Mouse (Mus musculus) heart, adult 2 months (tissue): ENCODE measurements around the gene Kirrel3. TPM values are rescaled to one million over a fixed set of nuclear protein-coding genes. Genes with fewer than 3 reads are reported as not detected.

ENCODE experiments used
- DNase-seq, 2 experiments: peaks; one replicate each; pipeline ENCODE4 v3.0.0; 2021
- H3K27ac ChIP-seq: fragments of 200-600 bp; 2 replicates; pipeline ENCODE4 v1.8.1; 2022
- H3K27me3 ChIP-seq: fragments of 200-500 bp; 2 replicates; pipeline ENCODE4 v1.6.1; 2012; ENCODE audit warnings: mild to moderate bottlenecking, low read length, inconsistent platforms, mixed read lengths; ENCODE audit not compliant: control insufficient read depth, insufficient read depth
- H3K36me3 ChIP-seq: fragments of 200-500 bp; 2 replicates; pipeline ENCODE4 v1.6.1; 2012; ENCODE audit warnings: low read length, inconsistent platforms; ENCODE audit not compliant: control insufficient read depth, insufficient read depth
- H3K4me1 ChIP-seq: fragments of 200-500 bp; 2 replicates; pipeline ENCODE4 v1.6.1; 2011; ENCODE audit warnings: low read length; ENCODE audit not compliant: control insufficient read depth, insufficient read depth
- H3K4me3 ChIP-seq: fragments of 200-600 bp; 2 replicates; pipeline ENCODE4 v1.8.1; 2022
- H3K79me2 ChIP-seq: fragments of 200-500 bp; replicated peaks from 2 replicates; pipeline ENCODE4 v1.6.1; 2012; ENCODE audit warnings: mild to moderate bottlenecking, inconsistent platforms, low read length, moderate library complexity, mixed read lengths; ENCODE audit not compliant: control insufficient read depth, insufficient read depth
- H3K9ac ChIP-seq: fragments of 200-500 bp; 2 replicates; pipeline ENCODE4 v1.6.1; 2012; ENCODE audit warnings: low read depth, mild to moderate bottlenecking, control low read depth, inconsistent platforms, low read length, mixed read lengths
- CTCF ChIP-seq: fragments of 200-600 bp; IDR thresholded peaks from 2 replicates; pipeline ENCODE4 v1.8.1; 2022; ENCODE audit warnings: antibody characterized with exemption, mild to moderate bottlenecking, moderate library complexity
- EP300 ChIP-seq: fragments of 200-500 bp; IDR thresholded peaks from 2 replicates; pipeline ENCODE4 v1.6.1; 2011; ENCODE audit warnings: low read depth, low read length, control low read depth; ENCODE audit not compliant: insufficient read depth
- POLR2A ChIP-seq: fragments of 200-500 bp; IDR thresholded peaks from 2 replicates; pipeline ENCODE4 v1.6.1; 2011; ENCODE audit warnings: mild to moderate bottlenecking, low read depth, low read length, control low read depth; ENCODE audit not compliant: insufficient read depth
- WGBS: fragments of 180-500 bp; shearing (Covaris S2); methylation state at CpG from one replicate; pipeline ENCODE4 v1.1.7; 2018; 5-methylcytosine and 5-hydroxymethylcytosine counted together
- intact Hi-C: fragments of 180-260 bp; cut with DNase I; formaldehyde crosslinking; loops from one replicate; pipeline ENCODE4 v1.15.1; 2025
- polyA plus RNA-seq: library from polyadenylated mRNA; depleted of rRNA; stranded (reverse); fragments of >200 nt; gene quantifications from 2 replicates; pipeline ENCODE4 v1.2.3, GENCODE M21; 2012
- total RNA-seq, 2 experiments: library from RNA; stranded (reverse); gene quantifications; 2 replicates each; pipeline ENCODE4 v1.2.3; 2021

Kirrel3 gene
- total and polyA plus RNA-seq, 3 experiments = 0.18 to 0.59 (median 0.57) TPM

- Histone ChIP-seq H3K36me3 (no peaks in the 10 kb centered on the region), H3K4me3 (no peak overlapping the region), H3K27me3 (no peaks in the 10 kb centered on the region), H3K79me2 (no peaks in the 10 kb centered on the region), H3K27ac (no peak overlapping the region), H3K4me1 (no peaks in the 10 kb centered on the region), H3K9ac (no peak overlapping the region)
- intact Hi-C loops = no loop called here
- DNase-seq = no peak
- 62% methylated on average over 5 of the region's 5 CpGs for WGBS
- TF ChIP-seq CTCF (no peak), POLR2A (no peak), EP300 (no peak)
Observed at GRCm38 (mm10) chr9:34739431-34739830, 253.7 kb downstream of the Kirrel3 start.

GRCm38 (mm10) chr9:34740814-34741213 is 255.1 kb downstream of the Kirrel3 start:
- intact Hi-C loops = no loop called here

GRCm38 (mm10) chr9:34748003-34748402 is 262.3 kb downstream of the Kirrel3 start:
- H3K4me1 ChIP-seq = peaks cover 2% of the 10 kb centered on the region
- intact Hi-C loops = no loop called here
- TF ChIP-seq POLR2A (no peak), CTCF (peak; percentile 45)
- H3K27ac ChIP-seq = no peak overlapping the region
- 16% methylated on average over 2 of the region's 2 CpGs for whole genome bisulfite sequencing
- no peak overlapping the region for H3K9ac ChIP-seq
- H3K4me3 ChIP-seq = no peak overlapping the region
- H3K36me3 ChIP-seq = no peaks in the 10 kb centered on the region
- no peaks in the 10 kb centered on the region for H3K27me3 ChIP-seq
- H3K79me2 ChIP-seq = no peaks in the 10 kb centered on the region
- DNase-seq = no peak

More at GRCm38 (mm10) chr9:34740814-34741213, 255.1 kb downstream of the Kirrel3 start:
- no peak for DNase-seq
- H3K27ac ChIP-seq = no peak overlapping the region
- no peaks in the 10 kb centered on the region for H3K36me3 ChIP-seq
- 85% methylated on average over 3 of the region's 3 CpGs for WGBS
- TF ChIP-seq EP300 = no peak
- TF ChIP-seq POLR2A = no peak
- TF ChIP-seq CTCF = no peak
- H3K4me1 ChIP-seq = no peaks in the 10 kb centered on the region
- no peak overlapping the region for H3K9ac ChIP-seq
- H3K4me3 ChIP-seq = no peak overlapping the region
- H3K79me2 ChIP-seq = no peaks in the 10 kb centered on the region
- H3K27me3 ChIP-seq = no peaks in the 10 kb centered on the region

- peak overlapping the region; percentile 36; the same call in 1 of the 2 replicates for H3K27ac ChIP-seq
- no peaks in the 10 kb centered on the region for H3K27me3 ChIP-seq
- H3K4me3 ChIP-seq = no peak overlapping the region
- 49% methylated on average over 7 of the region's 7 CpGs for WGBS
- peaks cover 2% of the 10 kb centered on the region for H3K4me1 ChIP-seq
- peak; percentile 19 to 32 for DNase-seq
- no peak overlapping the region for H3K9ac ChIP-seq
- no peaks in the 10 kb centered on the region for H3K79me2 ChIP-seq
- intact Hi-C loops = no loop called here
- H3K36me3 ChIP-seq = no peaks in the 10 kb centered on the region
- TF ChIP-seq CTCF = no peak
Observed at GRCm38 (mm10) chr9:34749161-34749560, 263.5 kb downstream of the Kirrel3 start.

GRCm38 (mm10) chr9:34749877-34750276 is 264.2 kb downstream of the Kirrel3 start:
- H3K79me2 ChIP-seq = no peaks in the 10 kb centered on the region
- no peaks in the 10 kb centered on the region for H3K36me3 ChIP-seq
- no peak overlapping the region for H3K4me3 ChIP-seq
- intact Hi-C loops = loop anchor here (5.0 kb wide), 1 partner anchor 267 kb away; no protein-coding TSS in a partner anchor
- peaks cover 2% of the 10 kb centered on the region for H3K4me1 ChIP-seq
- H3K9ac ChIP-seq = no peak overlapping the region
- 34% methylated on average over 4 of the region's 4 CpGs for WGBS
- H3K27me3 ChIP-seq = no peaks in the 10 kb centered on the region
- TF ChIP-seq EP300 (no peak), CTCF (no peak), POLR2A (no peak)
- H3K27ac ChIP-seq = no peak overlapping the region; the same call in 1 of the 2 replicates
- DNase-seq = no peak

DNA sequence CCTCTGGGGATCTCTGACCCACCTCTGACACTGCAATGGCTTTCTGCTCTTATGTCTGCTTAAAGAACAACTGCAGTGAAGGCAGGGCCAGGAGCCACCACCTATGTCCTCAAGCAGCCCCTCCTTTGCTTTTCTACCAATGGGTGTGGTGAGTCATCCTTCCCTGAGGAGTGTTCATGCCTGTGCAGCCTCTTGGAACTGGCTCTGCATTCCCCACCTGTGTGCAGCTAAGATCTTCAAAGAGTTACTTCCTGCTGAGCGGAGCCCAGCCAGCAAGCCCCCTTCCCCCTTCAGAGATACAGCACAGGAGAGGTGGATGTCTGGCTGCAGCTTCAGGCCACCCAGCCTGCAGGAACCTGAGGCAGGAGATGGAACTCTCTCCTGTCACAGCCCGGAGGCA is 265.2 kb downstream of the Kirrel3 start:
- no peaks in the 10 kb centered on the region for H3K36me3 ChIP-seq
- TF ChIP-seq EP300 (no peak), POLR2A (no peak), CTCF (no peak)
- 39% methylated on average over 2 of the region's 2 CpGs for WGBS
- H3K9ac ChIP-seq = no peak overlapping the region
- no peak overlapping the region for H3K27ac ChIP-seq
- H3K4me1 ChIP-seq = peaks cover 2% of the 10 kb centered on the region
- no peak for DNase-seq
- H3K4me3 ChIP-seq = no peak overlapping the region
- no peaks in the 10 kb centered on the region for H3K79me2 ChIP-seq
- intact Hi-C loops = loop anchor here (5.0 kb wide), 1 partner anchor 266 kb away; no protein-coding TSS in a partner anchor
- no peaks in the 10 kb centered on the region for H3K27me3 ChIP-seq
